ENCODE assay signal across 11 mouse cellular contexts in genomic region chr4:5130726-5131125, GRCm38 (mm10).
DNase-seq lines count a peak whose midpoint lies in the region; ATAC-seq and TF ChIP-seq lines count a peak whose summit lies in the region.
"Had no signal": no experiment of that assay in that cellular context is flagged by ENCODE, and none has a peak within 500 bp of the region (broad histone marks: within the 10 kb centered on the region; RNA-seq: fewer than 3 reads in every experiment).

No protein-coding gene starts in this region.

- H3K4me3 ChIP-seq in lung, embryonic 14.5 days (ENCODE audit: low read depth, low read length): no peak overlapping the region
- no peak overlapping the region for H3K4me3 ChIP-seq in embryonic facial prominence, embryonic 15.5 days (replicated peaks)
- H3K4me3 ChIP-seq: forebrain, embryonic 15.5 days; left cerebral cortex, adult 2 months; lung, embryonic 15.5 days had no signal

- no peak for TF ChIP-seq CTCF in lung, embryonic 14.5 days (IDR thresholded peaks at IDR 0.05; ENCODE audit: low read depth)

- no peaks in the 10 kb centered on the region for H3K9me3 ChIP-seq in lung, embryonic 14.5 days (ENCODE audit: low read depth, low read length)
- H3K9me3 ChIP-seq in embryonic facial prominence, embryonic 15.5 days (replicated peaks): no peaks in the 10 kb centered on the region
- H3K9me3 ChIP-seq: forebrain, embryonic 15.5 days; lung, embryonic 15.5 days had no signal

- H3K9ac ChIP-seq in lung, embryonic 14.5 days: no peak overlapping the region
- no peak overlapping the region for H3K9ac ChIP-seq in embryonic facial prominence, embryonic 15.5 days
- H3K9ac ChIP-seq: forebrain, embryonic 15.5 days; lung, embryonic 15.5 days had no signal

- H3K27ac ChIP-seq in lung, embryonic 14.5 days (ENCODE audit: low read depth): no peak overlapping the region
- H3K27ac ChIP-seq in embryonic facial prominence, embryonic 15.5 days (replicated peaks): no peak overlapping the region
- H3K27ac ChIP-seq: forebrain, embryonic 15.5 days; left cerebral cortex, adult 2 months; lung, embryonic 15.5 days had no signal

- no peaks in the 10 kb centered on the region for H3K27me3 ChIP-seq in lung, embryonic 14.5 days (ENCODE audit: insufficient read depth, low read length)
- no peaks in the 10 kb centered on the region for H3K27me3 ChIP-seq in embryonic facial prominence, embryonic 15.5 days
- H3K27me3 ChIP-seq: forebrain, embryonic 15.5 days; lung, embryonic 15.5 days had no signal

- no peaks in the 10 kb centered on the region for H3K4me1 ChIP-seq in lung, embryonic 14.5 days (ENCODE audit: insufficient read depth)
- H3K4me1 ChIP-seq in embryonic facial prominence, embryonic 15.5 days: no peaks in the 10 kb centered on the region
- H3K4me1 ChIP-seq: lung, embryonic 15.5 days had no signal

- 21% methylated on average over 3 of the region's 3 CpGs for WGBS in lung, embryonic 14.5 days
- WGBS in embryonic facial prominence, embryonic 15.5 days: 35% methylated on average over 3 of the region's 3 CpGs

- no peak overlapping the region for H3K4me2 ChIP-seq in lung, embryonic 14.5 days
- H3K4me2 ChIP-seq in embryonic facial prominence, embryonic 15.5 days (replicated peaks): no peak overlapping the region
- H3K4me2 ChIP-seq: forebrain, embryonic 15.5 days; lung, embryonic 15.5 days had no signal

- intact Hi-C loops in heart, postnatal 14 days (cut with DNase I): no loop called here

- no peak for ATAC-seq in lung, embryonic 14.5 days (ENCODE audit: insufficient read depth)
- peak; percentile 70; the same call in 1 of the 2 replicates for ATAC-seq in embryonic facial prominence, embryonic 15.5 days (ENCODE audit: insufficient number of reproducible peaks, low FRiP score, low TSS enrichment, low read depth)
- ATAC-seq: forebrain, embryonic 15.5 days; intestine, postnatal 0 days had no signal

- peak; percentile 58 to 72 for DNase-seq in heart, adult 18-20 months
- DNase-seq in heart, postnatal 14 days: no peak
- peak; percentile 7 for DNase-seq in lung, embryonic 14.5 days
- no peak for DNase-seq in lung, postnatal 14 days
- DNase-seq in skeletal muscle tissue, adult 2 months (ENCODE audit: low read depth, low spot score): peak; percentile 68
- no peak for DNase-seq in spleen, postnatal 4 days (ENCODE audit: low spot score in 2 of 2)

- no peaks in the 10 kb centered on the region for H3K36me3 ChIP-seq in lung, embryonic 14.5 days (ENCODE audit: insufficient read depth)
- no peaks in the 10 kb centered on the region for H3K36me3 ChIP-seq in embryonic facial prominence, embryonic 15.5 days
- H3K36me3 ChIP-seq: forebrain, embryonic 15.5 days; lung, embryonic 15.5 days had no signal

Comparison
In these comparisons a context has a peak if more than half of its experiments do, and no peak if none do; other contexts are left out.
1. DNase-seq: peak in heart, adult 18-20 months (2 of 2), lung, embryonic 14.5 days (single experiment) and skeletal muscle tissue, adult 2 months (single experiment); none in heart, postnatal 14 days (0 of 2), lung, postnatal 14 days (single experiment) and spleen, postnatal 4 days (0 of 2).